Mouse (Mus musculus): ENCODE measurements around the gene Mrps31. TPM values are rescaled to one million over a fixed set of nuclear protein-coding genes. Genes with fewer than 3 reads are reported as not detected.

The Mrps31 gene
- 42.7 and 44.3 TPM in 2 replicates for polyA plus RNA-seq (2016; fragmentation: Nextera tagmentation; extraction: Ambion mirVana)

- Histone ChIP-seq H3K4me1 (peaks cover 10% of the 10 kb centered on the region), H3K27ac (peak within 1 kb of the TSS; percentile 91), H3K4me3 (peak within 1 kb of the TSS; percentile 85), H3K36me3 (peaks cover 15% of the 10 kb centered on the region), H3K27me3 (ENCODE audit: low read depth, poor library complexity, severe bottlenecking) (no peaks in the 10 kb centered on the region; the same call in 1 of the 2 replicates), H3K9me3 (replicated peaks) (no peaks in the 10 kb centered on the region)
- DNase-seq (ENCODE audit: low spot score) = peak; percentile 86
- WGBS = under 1% methylated on average over 25 of the region's 25 CpGs
Observed at GRCm38 (mm10) chr8:22411282-22411702, at the start of gene Mrps31. TSS of gene Mrps31 (plus strand) at chr8:22411361.

DNA sequence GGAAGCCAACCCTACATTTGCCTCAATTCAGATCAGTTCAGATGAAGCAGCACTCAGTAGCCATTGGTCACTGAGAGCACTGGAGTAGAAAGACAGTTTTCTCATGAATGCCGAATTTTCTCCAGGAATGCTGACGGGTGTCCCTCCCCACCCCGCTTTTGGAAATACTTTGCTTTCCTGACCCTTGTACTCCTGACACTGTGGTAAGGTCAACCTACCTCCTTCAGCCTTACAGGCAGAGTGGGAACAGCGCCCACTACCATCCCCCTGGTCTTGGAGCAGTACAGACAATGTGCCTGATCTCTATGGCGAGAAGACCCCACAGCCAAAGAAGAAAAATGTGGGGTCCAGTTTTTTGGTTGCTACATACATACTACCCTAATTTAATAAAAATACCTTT, 34.9 kb upstream of the Mrps31 start:
- H3K27me3 ChIP-seq (ENCODE audit: low read depth, poor library complexity, severe bottlenecking) = no peaks in the 10 kb centered on the region
- no peak overlapping the region for H3K4me3 ChIP-seq
- DNase-seq (ENCODE audit: low spot score) = no peak
- no peaks in the 10 kb centered on the region for H3K4me1 ChIP-seq
- no peak overlapping the region for H3K27ac ChIP-seq
- H3K36me3 ChIP-seq = peaks cover 22% of the 10 kb centered on the region
- 91% methylated on average over 5 of the region's 5 CpGs for WGBS
- no peaks in the 10 kb centered on the region for H3K9me3 ChIP-seq (replicated peaks)

GRCm38 (mm10) chr8:22376903-22377302, 34.3 kb upstream of the Mrps31 start:
- no peak overlapping the region for H3K27ac ChIP-seq
- no peaks in the 10 kb centered on the region for H3K9me3 ChIP-seq (replicated peaks)
- H3K27me3 ChIP-seq (ENCODE audit: low read depth, poor library complexity, severe bottlenecking) = no peaks in the 10 kb centered on the region
- DNase-seq (ENCODE audit: low spot score) = peak; percentile 44
- 53% methylated on average over 5 of the region's 5 CpGs for WGBS
- H3K4me3 ChIP-seq = no peak overlapping the region
- peaks cover 28% of the 10 kb centered on the region for H3K36me3 ChIP-seq
- no peaks in the 10 kb centered on the region for H3K4me1 ChIP-seq

DNA sequence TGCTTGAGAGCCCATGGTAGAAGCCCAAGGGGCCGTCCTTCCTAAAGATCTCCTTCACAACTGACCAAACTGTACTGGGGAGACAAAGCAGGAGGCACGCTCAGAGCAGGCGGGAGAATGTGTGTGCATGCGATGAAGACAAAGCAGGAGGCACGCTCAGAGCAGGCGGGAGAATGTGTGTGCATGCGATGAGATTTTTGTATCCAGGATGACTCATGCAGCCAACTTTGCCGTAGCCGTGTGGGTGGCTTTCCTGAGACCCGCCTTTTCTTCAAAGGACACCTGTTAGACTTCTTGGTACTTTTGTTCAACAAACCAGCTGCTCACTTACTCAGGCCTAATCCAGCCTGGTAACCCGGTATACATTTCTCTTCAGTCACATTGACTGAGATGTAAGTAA, 30.2 kb upstream of the Mrps31 start:
- no peaks in the 10 kb centered on the region for H3K4me1 ChIP-seq
- 95% methylated on average over 11 of the region's 11 CpGs for WGBS
- H3K27ac ChIP-seq = no peak overlapping the region
- H3K9me3 ChIP-seq (replicated peaks) = no peaks in the 10 kb centered on the region
- no peak overlapping the region for H3K4me3 ChIP-seq
- H3K27me3 ChIP-seq (ENCODE audit: low read depth, poor library complexity, severe bottlenecking) = no peaks in the 10 kb centered on the region
- no peak for DNase-seq (ENCODE audit: low spot score)
- H3K36me3 ChIP-seq = peaks cover 58% of the 10 kb centered on the region

DNA sequence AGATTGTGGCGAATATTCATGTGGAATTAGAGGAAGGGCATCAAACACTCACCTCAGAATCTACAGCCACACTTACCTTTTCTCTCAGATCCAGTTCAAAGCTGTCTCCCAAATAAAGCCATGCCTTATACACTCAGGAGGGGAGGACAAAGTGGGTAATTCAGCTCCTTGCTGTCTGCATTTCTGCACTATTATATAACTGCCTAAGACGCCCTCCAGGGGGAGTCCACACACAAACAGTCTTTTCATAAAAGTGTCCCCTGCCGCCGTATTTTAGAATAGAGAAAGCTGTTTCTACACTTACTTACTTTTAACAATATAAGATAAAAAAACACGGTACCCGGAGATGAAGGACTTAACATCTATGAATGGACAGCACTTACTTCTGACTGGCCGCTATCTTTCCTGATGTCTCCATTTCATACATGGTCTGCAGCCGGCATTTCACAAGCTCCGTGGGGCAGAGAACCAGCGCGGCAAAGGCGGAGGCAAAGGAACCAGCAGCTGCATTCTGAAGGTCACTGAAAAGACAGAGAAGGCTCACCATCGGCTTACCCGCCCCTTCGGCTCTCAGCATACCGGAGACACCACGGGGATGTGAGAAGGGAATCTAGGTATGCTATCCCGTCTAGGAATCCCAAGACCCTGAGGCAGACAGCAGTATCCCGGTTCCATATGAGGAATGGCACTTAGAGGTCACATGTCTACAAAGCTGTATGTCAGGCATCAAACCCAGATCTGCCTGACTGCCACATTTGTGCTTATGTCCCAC, 28.2 kb upstream of the Mrps31 start:
- H3K36me3 ChIP-seq = peaks cover 65% of the 10 kb centered on the region
- WGBS = 92% methylated on average over 19 of the region's 19 CpGs
- no peak overlapping the region for H3K4me3 ChIP-seq
- H3K9me3 ChIP-seq (replicated peaks) = no peaks in the 10 kb centered on the region
- no peaks in the 10 kb centered on the region for H3K27me3 ChIP-seq (ENCODE audit: low read depth, poor library complexity, severe bottlenecking)
- no peak for DNase-seq (ENCODE audit: low spot score)
- H3K27ac ChIP-seq = no peak overlapping the region
- H3K4me1 ChIP-seq = no peaks in the 10 kb centered on the region

DNA sequence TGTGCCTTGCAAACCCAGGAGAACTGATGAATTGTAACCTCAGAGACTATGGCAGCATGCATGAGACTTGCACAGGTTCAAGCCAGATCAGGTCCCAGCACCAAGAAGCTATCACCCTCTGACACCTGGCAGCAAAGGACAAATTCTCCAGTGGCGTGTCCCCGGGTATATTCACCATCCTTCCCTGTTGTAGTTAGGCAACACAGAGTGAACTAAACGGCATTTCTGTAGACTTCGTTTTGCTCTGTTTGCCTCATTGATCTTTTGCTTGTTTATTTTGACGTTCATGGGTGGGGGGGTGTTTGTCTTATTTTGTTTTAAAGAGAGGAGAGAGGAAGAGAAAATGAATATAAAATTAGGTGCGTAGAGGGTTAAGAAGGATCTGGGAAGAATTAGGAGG, 26.0 kb upstream of the Mrps31 start:
- no peaks in the 10 kb centered on the region for H3K27me3 ChIP-seq (ENCODE audit: low read depth, poor library complexity, severe bottlenecking)
- H3K4me3 ChIP-seq = no peak overlapping the region
- H3K4me1 ChIP-seq = no peaks in the 10 kb centered on the region
- no peaks in the 10 kb centered on the region for H3K9me3 ChIP-seq (replicated peaks)
- 93% methylated on average over 6 of the region's 6 CpGs for WGBS
- peaks cover 85% of the 10 kb centered on the region for H3K36me3 ChIP-seq
- H3K27ac ChIP-seq = no peak overlapping the region
- DNase-seq (ENCODE audit: low spot score) = no peak

DNA sequence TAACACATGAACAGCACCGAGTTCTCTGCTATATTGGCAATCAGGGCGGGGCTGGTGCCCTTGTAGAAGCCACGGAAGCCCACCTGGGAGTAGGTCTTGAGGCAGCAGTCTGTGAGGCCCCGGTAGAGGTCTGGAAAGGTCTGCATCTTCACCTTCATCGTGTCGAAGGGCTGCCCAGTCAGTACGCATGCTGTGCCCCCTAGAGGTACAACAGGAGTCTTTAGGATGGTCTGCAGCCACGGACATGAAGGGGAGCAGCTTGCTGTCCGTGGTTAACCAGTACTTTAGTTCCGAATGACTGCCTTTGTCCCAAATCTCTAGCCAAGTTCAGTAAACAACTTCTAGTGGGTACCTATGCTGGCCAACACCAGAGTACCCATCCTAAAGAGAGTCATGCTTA, 21.3 kb upstream of the Mrps31 start:
- DNase-seq (ENCODE audit: low spot score) = no peak
- Histone ChIP-seq H3K36me3 (peaks cover 57% of the 10 kb centered on the region), H3K4me3 (no peak overlapping the region), H3K27me3 (ENCODE audit: low read depth, poor library complexity, severe bottlenecking) (no peaks in the 10 kb centered on the region), H3K4me1 (no peaks in the 10 kb centered on the region), H3K9me3 (replicated peaks) (no peaks in the 10 kb centered on the region), H3K27ac (no peak overlapping the region)
- 85% methylated on average over 10 of the region's 10 CpGs for WGBS

GRCm38 (mm10) chr8:22390766-22391463, 20.2 kb upstream of the Mrps31 start:
- WGBS = 96% methylated on average over 8 of the region's 8 CpGs
- Histone ChIP-seq H3K4me3 (no peak overlapping the region), H3K36me3 (peaks cover 54% of the 10 kb centered on the region), H3K27me3 (ENCODE audit: low read depth, poor library complexity, severe bottlenecking) (no peaks in the 10 kb centered on the region), H3K27ac (no peak overlapping the region), H3K4me1 (no peaks in the 10 kb centered on the region), H3K9me3 (replicated peaks) (no peaks in the 10 kb centered on the region)
- no peak for DNase-seq (ENCODE audit: low spot score)

- Histone ChIP-seq H3K4me3 (no peak overlapping the region), H3K27ac (no peak overlapping the region), H3K36me3 (peaks cover 24% of the 10 kb centered on the region), H3K27me3 (ENCODE audit: low read depth, poor library complexity, severe bottlenecking) (no peaks in the 10 kb centered on the region), H3K4me1 (peaks cover 10% of the 10 kb centered on the region), H3K9me3 (replicated peaks) (no peaks in the 10 kb centered on the region)
- no peak for DNase-seq (ENCODE audit: low spot score)
- whole genome bisulfite sequencing = 78% methylated on average over 4 of the region's 4 CpGs
Observed at GRCm38 (mm10) chr8:22394471-22394870, 16.7 kb upstream of the Mrps31 start.

DNA sequence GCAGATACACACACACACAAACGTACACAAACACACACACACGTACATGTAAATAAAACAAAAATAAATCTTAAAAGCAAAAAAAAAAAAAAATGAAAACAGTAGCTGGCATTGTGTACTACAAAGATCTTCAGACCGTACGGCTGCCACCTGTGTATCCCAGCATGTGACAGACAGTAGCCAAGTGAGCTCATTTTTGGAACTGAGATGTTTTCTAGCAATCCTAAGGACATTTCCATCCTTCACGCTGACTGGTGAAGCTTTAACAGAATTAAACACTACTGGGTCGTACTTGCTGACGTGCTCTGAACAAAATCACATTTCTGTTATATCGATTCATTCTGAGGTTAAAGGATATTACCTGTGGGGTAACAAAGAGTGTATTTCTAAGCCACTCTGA, 15.9 kb upstream of the Mrps31 start:
- H3K4me3 ChIP-seq = no peak overlapping the region
- H3K9me3 ChIP-seq (replicated peaks) = no peaks in the 10 kb centered on the region
- H3K36me3 ChIP-seq = peaks cover 16% of the 10 kb centered on the region; the same call in 1 of the 2 replicates
- H3K27me3 ChIP-seq (ENCODE audit: low read depth, poor library complexity, severe bottlenecking) = no peaks in the 10 kb centered on the region
- H3K4me1 ChIP-seq = peaks cover 10% of the 10 kb centered on the region
- H3K27ac ChIP-seq = no peak overlapping the region
- no peak for DNase-seq (ENCODE audit: low spot score)
- 95% methylated on average over 8 of the region's 8 CpGs for WGBS

DNA sequence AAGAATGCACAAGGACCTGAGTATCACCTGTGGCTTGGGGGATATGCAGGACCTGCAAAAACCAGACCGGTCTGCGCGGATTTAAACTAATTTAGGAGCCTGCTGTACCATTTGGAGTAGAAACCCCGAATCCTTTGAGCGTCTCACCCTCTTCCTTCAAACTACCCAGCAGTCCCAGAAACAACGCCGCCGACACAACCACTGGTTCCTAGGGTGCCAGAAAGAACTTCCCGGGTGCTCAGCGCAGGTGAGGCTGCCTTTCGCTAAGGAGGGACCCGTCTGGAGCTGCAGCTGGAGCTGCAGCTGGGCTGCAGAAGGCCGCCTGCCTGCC, 13.4 kb upstream of the Mrps31 start:
- peak overlapping the region; percentile 85 for H3K4me3 ChIP-seq
- no peak for DNase-seq (ENCODE audit: low spot score)
- H3K27me3 ChIP-seq (ENCODE audit: low read depth, poor library complexity, severe bottlenecking) = no peaks in the 10 kb centered on the region
- peak overlapping the region; percentile 90 for H3K27ac ChIP-seq
- peaks cover 10% of the 10 kb centered on the region for H3K4me1 ChIP-seq
- 0 out of 2 replicates have a peak, but pooled peaks cover 9% of the 10 kb centered on the region for H3K36me3 ChIP-seq
- H3K9me3 ChIP-seq (replicated peaks) = no peaks in the 10 kb centered on the region
- WGBS = under 1% methylated on average over 13 of the region's 13 CpGs

GRCm38 (mm10) chr8:22398142-22398951, 12.8 kb upstream of the Mrps31 start, which contains the start of gene Slc25a15:
TSS of gene Slc25a15 (minus strand) at chr8:22398597.
- no peaks in the 10 kb centered on the region for H3K9me3 ChIP-seq (replicated peaks)
- peaks cover 10% of the 10 kb centered on the region for H3K4me1 ChIP-seq
- peak within 1 kb of the TSS; percentile 90 for H3K27ac ChIP-seq
- H3K36me3 ChIP-seq = 0 out of 2 replicates have a peak, but pooled peaks cover 9% of the 10 kb centered on the region
- WGBS = under 1% methylated on average over 77 of the region's 77 CpGs
- H3K27me3 ChIP-seq (ENCODE audit: low read depth, poor library complexity, severe bottlenecking) = no peaks in the 10 kb centered on the region
- H3K4me3 ChIP-seq = peak within 1 kb of the TSS; percentile 85
- peak; percentile 95 for DNase-seq (ENCODE audit: low spot score)
